Comparison of ENCODE assay signal across 8 mouse cellular contexts in the genomic region with DNA sequence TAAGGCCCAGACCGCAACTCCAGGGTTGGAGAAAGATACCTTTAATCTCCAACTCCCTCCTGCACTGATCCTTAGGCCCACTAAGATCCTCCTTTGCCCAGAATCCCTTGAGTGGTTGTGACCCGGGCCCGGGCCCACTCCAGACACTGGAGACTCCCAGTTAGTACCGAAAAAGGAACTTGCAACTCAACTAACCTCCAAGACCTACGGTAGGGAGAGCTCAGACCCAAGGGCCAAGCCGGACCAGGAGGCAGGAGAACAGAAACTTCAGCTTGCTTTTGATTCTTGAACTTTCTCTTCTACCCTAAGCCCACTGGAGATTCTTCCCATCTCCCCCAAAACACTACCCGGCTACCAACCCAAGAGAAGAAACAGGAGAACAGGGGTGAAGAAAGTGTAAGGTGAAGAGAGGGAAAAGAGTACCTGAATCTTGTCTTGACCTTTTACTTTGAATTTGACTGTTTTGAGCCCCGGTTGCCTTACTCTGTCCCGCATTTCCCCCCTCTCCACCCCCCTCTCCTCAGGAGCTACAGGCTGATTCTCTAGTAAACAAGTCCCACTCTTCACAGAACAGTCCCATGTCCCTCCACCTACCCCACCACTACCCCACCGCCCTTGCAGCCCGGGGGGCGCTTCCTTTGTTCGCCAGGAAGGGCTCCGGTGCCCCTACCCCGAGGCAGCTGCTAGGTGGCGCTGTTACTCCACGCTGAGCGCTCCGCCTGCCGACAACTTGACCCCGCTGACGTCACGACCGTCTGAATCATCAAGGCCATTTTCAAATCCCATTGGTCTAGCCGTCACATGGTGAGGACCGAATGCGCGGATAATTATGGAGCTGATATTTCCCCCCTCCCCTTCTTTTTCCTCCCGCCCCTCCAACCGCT. TPM values are rescaled to one million over a fixed set of nuclear protein-coding genes. Genes with fewer than 3 reads are reported as not detected.
DNase-seq lines count a peak whose midpoint lies in the region; ATAC-seq and TF ChIP-seq lines count a peak whose summit lies in the region.

No protein-coding gene starts in this region.

- no peak overlapping the region for H3K4me3 ChIP-seq in heart, adult 2 months

- no peaks in the 10 kb centered on the region for H3K36me3 ChIP-seq in heart, adult 2 months (ENCODE audit: control insufficient read depth, insufficient read depth, low read length)

- no peak for TF ChIP-seq POLR2A in heart, adult 2 months (IDR thresholded peaks at IDR 0.05; ENCODE audit: insufficient read depth, low read depth, low read length)

- H3K9ac ChIP-seq in heart, adult 2 months (ENCODE audit: low read depth, low read length) = no peak overlapping the region

- H3K4me1 ChIP-seq in heart, adult 2 months (ENCODE audit: control insufficient read depth, insufficient read depth, low read length) = no peaks in the 10 kb centered on the region

- peak; percentile 59 for TF ChIP-seq CTCF in heart, adult 2 months (IDR thresholded peaks at IDR 0.05)

- H3K27me3 ChIP-seq in heart, adult 2 months (ENCODE audit: control insufficient read depth, insufficient read depth, low read length) = peaks cover 40% of the 10 kb centered on the region

- WGBS in heart, adult 2 months = 7% methylated on average over 29 of the region's 30 CpGs

- peak; percentile 66 for ATAC-seq in common myeloid progenitor, adult 5-6 weeks (replicated peaks; ENCODE audit: low read depth, poor library complexity, severe bottlenecking)

- intact Hi-C loops in heart, adult 2 months (cut with DNase I) = no loop called here

- no peaks in the 10 kb centered on the region for H3K79me2 ChIP-seq in heart, adult 2 months (replicated peaks; ENCODE audit: control insufficient read depth, insufficient read depth, low read length)

- DNase-seq in heart, adult 18-20 months = peak; percentile 53 to 55
- no peak for DNase-seq in heart, adult 8-10 months (ENCODE audit: low spot score)
- DNase-seq in heart, adult 2 months = peak in 1 of 2 experiments; percentile 40
- DNase-seq in kidney, adult 9 months = peak; percentile 96
- peak; percentile 34 for DNase-seq in lung, postnatal 25 days (ENCODE audit: low spot score)
- DNase-seq in retina, postnatal 1 day = peak; percentile 90
- DNase-seq in yolk sac, embryonic 10.5 days (ENCODE audit: low spot score) = peak; percentile 88

- no peak for TF ChIP-seq EP300 in heart, adult 2 months (IDR thresholded peaks at IDR 0.05; ENCODE audit: insufficient read depth, low read depth, low read length)

- H3K27ac ChIP-seq in heart, adult 2 months = no peak overlapping the region

RNA-seq across cellular contexts. Expression of a gene that starts 0.5 kb away (rescaled TPM):
- not detected for total RNA-seq in heart, adult 18-20 months (2021)
- total RNA-seq in heart, adult 8-10 months (2022) = not detected
- total RNA-seq in common myeloid progenitor, adult 5-6 weeks (2017) = not detected in 2 replicates
- total RNA-seq in heart, adult 2 months (2021) = not detected
- polyA plus RNA-seq in heart, adult 2 months (2012; rRNA removed) = not detected in 2 replicates

RNA-seq across cellular contexts. Expression of a gene that starts 1.1 kb away (rescaled TPM):
- under 1 TPM in 1 of 2 experiments, not detected in 1; 0.18 TPM for total RNA-seq in heart, adult 18-20 months (2021)
- under 1 TPM in 1 of 4 experiments, not detected in 3; 0.12 TPM for total RNA-seq in heart, adult 8-10 months (2022)
- total RNA-seq in common myeloid progenitor, adult 5-6 weeks (2017) = not detected in 2 replicates
- total RNA-seq in heart, adult 2 months (2021) = not detected
- polyA plus RNA-seq in heart, adult 2 months (2012; rRNA removed) = 0.20 TPM in 1 of 2 replicates, not detected in the other

RNA-seq across cellular contexts. Expression of a gene that starts 10.1 kb away (rescaled TPM):
- total RNA-seq in heart, adult 18-20 months (2021) = not detected
- total RNA-seq in heart, adult 8-10 months (2022) = not detected
- total RNA-seq in common myeloid progenitor, adult 5-6 weeks (2017) = not detected in 2 replicates
- not detected for total RNA-seq in heart, adult 2 months (2021)
- polyA plus RNA-seq in heart, adult 2 months (2012; rRNA removed) = not detected in 2 replicates

RNA-seq across cellular contexts. Expression of a gene that starts 11.9 kb away (rescaled TPM):
- not detected for total RNA-seq in heart, adult 18-20 months (2021)
- total RNA-seq in heart, adult 8-10 months (2022) = not detected
- total RNA-seq in common myeloid progenitor, adult 5-6 weeks (2017) = not detected in 2 replicates
- total RNA-seq in heart, adult 2 months (2021) = not detected
- polyA plus RNA-seq in heart, adult 2 months (2012; rRNA removed) = not detected in 2 replicates

RNA-seq across cellular contexts. Expression of a gene that starts 24.3 kb away (rescaled TPM):
- total RNA-seq in heart, adult 18-20 months (2021) = not detected
- total RNA-seq in heart, adult 8-10 months (2022) = not detected
- not detected in 2 replicates for total RNA-seq in common myeloid progenitor, adult 5-6 weeks (2017)
- total RNA-seq in heart, adult 2 months (2021) = not detected
- not detected in 2 replicates for polyA plus RNA-seq in heart, adult 2 months (2012; rRNA removed)
